Mouse (Mus musculus) C2C12 (cell line): Measurements from ENCODE around the gene Gpbp1.

Experiments
- CEBPB ChIP-seq: IDR thresholded peaks from one replicate; pipeline ENCODE4 v1.6.1; 2011; ENCODE audit warnings: low read depth, mild to moderate bottlenecking, control low read depth, moderate library complexity
- CTCF ChIP-seq: IDR thresholded peaks from one replicate; pipeline ENCODE4 v1.5.1; 2011; ENCODE audit not compliant: control insufficient read depth, insufficient read depth, insufficient read length
- MAX ChIP-seq: IDR thresholded peaks from one replicate; pipeline ENCODE4 v1.6.1; 2011; ENCODE audit warnings: mild to moderate bottlenecking, control low read depth
- MYOD1 ChIP-seq: IDR thresholded peaks from one replicate; pipeline ENCODE4 v1.6.1; 2011; ENCODE audit warnings: low read depth; ENCODE audit not compliant: control insufficient read depth, insufficient read length
- MYOG ChIP-seq: IDR thresholded peaks from one replicate; pipeline ENCODE4 v1.6.1; 2011; ENCODE audit not compliant: control insufficient read depth, insufficient read length; ENCODE audit errors: extremely low read depth
- USF1 ChIP-seq: IDR thresholded peaks from one replicate; pipeline ENCODE4 v1.6.1; 2011; ENCODE audit warnings: low read depth, mild to moderate bottlenecking, control low read depth, moderate library complexity

DNA sequence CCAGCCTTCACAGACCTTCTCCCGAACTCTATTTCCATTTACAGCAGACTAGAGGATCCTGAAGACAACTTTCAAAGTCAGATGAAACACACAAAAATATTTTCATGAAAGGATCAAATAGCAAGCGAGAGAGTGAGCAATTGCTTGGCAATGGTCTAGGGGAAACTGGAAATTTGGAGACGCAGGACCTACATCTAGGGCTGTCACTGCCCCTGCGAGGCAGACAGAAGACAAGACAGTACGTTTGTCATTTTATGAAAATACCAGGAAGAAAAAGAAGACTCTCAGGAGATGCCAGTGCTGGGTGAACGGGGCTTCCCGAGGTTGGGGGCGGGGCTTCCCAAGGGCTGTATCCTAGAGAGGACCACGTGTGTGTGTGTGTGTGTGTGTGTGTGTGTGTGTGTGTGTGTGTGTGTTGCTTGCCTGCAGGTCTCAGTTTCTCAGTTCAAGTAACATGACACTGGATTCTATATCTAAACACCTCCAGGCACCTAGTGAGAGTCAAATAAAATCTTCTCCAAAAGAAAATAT is 83.0 kb downstream of the Gpbp1 start:
- TF ChIP-seq USF1 (no peak), CTCF (no peak), MAX (no peak), CEBPB (no peak), MYOD1 (no peak), MYOG (no peak)
